Mouse (Mus musculus): ENCODE measurements around the gene Itprip.
A peak's percentile ranks its signal among the peaks of the same experiment; 100 is the strongest.

Gene Itprip

DNA sequence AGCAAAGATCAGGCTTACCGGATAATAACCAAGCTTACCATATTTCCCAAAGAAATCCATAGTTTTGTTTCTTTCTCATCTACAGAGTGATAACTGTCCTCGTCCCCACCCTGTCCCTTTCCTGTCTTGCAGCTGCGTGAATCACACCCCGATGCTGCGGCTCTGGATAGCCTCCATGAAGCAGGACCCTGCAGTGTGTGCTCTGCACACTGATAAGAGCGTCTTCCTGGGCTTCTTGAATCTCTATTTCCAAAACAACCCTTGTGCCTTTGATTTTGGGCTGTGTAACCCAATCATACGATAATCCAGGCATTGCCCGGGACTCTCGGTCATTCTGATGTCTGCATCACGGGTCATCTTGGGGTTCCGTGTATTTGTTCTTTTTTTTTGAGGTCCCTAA is 33.2 kb downstream of the Itprip start:
- no peak for DNase-seq (ENCODE audit: low read depth, low spot score)

DNA sequence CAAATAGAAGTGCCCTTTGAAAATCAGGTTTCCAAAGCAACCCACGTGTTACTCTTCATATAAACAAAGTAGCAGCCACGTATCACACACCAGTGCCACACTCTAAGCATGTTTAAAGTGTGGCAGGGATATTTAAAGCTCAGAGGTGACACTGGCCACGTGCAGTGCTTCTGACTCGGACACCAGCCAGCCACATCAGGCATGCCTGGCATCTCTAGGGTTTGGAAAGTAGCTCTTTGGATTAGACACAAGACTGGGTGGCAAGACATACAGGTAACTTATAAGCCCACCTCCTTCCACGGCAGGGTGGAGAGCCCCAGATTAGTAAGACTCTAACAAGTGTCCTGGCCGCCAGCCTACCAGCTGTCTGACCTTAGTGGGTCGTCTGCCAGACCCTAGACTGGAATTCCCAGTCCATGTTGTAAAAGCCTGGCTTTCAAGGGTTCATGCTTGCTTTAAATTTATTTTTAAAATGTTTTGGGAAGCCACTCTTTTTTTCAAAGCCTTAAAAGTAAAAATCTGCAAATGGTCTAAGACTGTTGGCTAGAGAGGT is 33.8 kb downstream of the Itprip start:
- DNase-seq (ENCODE audit: low read depth, low spot score): no peak

DNA sequence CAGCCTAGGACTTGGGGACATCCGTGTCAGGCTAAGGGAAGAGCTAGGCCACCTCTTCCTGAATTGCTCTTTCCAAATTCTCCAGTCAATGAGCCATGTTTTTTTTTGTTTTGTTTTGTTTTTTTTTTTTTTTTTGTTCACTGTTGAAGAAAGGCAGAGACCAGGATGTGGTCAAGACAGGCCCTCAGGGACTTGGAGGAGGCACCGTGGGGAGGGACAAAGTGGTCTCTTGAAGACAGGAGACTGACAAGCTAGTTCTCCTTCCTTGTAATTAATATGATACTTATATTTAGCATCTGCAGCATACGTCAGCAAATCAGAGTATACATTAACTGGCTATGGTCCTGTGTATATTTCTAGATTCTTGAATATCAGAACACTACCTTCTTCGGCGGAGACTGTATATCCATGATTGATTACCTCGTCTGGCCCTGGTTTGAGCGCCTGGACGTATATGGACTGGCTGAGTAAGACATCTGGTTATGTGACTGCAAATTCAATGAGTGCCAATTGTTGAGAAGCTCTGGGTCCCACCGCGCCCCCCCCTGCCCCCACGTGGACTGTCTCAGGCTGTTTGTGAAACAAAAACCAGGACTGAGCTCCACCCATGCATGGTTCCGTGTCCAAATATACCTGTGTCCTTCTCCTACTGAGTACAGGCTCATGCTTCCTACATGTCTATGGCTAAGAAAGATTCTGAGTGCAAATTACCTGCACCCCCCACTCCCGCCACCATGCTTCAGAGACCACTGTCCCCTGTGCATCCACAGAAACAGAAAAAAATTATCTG is 34.6 kb downstream of the Itprip start:
- DNase-seq (ENCODE audit: low read depth, low spot score): no peak

DNA sequence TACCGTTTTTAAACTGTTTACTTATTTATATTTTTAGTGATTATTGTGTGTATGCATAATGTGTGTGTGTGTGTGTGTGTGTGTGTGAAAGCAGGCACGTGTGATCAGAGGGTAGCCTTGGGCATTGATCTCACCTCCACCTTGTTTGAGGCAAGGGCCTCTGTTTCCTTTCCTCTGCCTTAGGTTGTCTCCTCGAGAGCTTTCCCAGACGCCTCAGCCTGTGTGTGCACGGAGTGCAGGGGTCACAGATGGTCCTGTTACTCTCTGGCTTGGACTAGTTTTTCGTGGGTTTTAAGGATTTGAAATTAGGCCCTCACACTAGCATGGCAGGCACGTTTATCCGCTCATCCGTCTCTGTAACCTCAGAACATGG is 36.2 kb downstream of the Itprip start:
- DNase-seq (ENCODE audit: low read depth, low spot score): no peak

DNA sequence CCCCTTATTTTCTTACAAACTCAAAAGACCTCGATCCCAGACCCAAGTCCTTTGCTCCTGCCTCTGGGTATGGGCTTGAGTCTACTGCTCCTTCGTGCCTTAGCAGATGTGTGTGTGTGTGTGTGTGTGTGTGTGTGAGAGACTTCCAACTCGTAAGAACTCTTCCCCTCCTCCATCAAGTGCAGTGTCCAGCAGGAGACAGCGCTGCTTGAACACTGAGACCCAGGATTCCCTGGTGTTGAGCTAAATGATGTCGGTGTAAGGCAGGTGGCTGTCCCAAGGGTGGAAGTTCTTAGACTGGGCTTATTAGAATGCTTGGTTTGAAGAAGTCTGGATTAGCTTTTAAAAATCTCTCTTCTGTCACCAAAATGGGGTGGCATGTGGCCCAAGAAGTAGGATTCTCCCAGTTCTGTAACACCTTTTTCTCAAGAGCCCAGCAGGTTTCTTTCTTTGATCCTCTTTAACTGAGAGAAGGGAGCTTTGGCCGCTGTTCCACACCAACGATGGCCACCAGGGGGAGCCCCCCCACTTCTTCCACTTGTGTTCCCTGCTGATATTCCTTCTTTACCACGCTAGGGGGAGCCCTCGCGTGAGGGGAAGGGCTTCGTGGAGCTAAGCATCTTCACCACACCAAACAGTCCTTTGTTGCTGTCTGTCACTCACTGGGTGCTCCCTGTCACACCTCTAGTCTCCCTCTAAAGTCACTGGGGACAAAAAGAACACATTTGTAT is 36.8 kb downstream of the Itprip start:
- DNase-seq (ENCODE audit: low read depth, low spot score): peak; percentile 91

DNA sequence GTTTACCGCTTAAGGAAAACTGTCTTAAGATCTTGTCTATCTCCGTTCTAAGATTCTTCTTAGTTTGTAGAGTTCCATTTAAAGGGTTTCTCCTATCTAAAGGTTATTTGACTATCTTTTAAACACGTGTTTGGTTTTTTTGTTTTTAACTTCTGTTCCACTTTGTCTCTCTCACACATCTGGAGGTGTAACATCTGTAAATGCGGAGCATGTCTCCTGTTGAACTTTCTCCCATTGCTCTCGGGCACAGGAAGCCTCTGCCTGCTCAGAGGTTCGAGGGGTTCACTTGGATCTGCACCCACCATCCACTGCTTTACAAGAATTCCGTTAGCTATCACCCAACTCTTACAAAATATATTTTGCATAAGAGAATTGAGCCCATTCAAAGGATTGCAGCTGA is 37.6 kb downstream of the Itprip start:
- DNase-seq (ENCODE audit: low read depth, low spot score): no peak

DNA sequence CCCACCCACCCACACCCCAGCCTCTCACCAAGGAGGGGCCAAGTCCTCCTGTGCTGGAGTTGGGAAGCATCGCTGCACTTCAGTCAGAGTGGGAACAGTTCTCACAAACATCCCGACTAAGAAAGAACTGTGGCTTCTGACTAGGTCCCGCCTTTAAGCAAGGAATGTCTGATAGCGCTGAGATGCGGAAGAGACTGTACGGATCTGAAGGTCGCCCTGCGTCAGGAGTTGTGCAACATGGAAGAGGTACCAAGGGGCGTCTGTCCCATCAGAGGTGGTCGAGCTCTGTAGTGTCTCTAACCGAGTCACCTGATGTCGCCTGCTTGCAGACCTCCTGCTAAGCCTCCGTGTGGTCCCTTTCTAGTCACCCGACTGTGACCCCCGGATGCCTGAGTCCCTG is 42.8 kb downstream of the Itprip start:
- no peak for DNase-seq (ENCODE audit: low read depth, low spot score)

DNA sequence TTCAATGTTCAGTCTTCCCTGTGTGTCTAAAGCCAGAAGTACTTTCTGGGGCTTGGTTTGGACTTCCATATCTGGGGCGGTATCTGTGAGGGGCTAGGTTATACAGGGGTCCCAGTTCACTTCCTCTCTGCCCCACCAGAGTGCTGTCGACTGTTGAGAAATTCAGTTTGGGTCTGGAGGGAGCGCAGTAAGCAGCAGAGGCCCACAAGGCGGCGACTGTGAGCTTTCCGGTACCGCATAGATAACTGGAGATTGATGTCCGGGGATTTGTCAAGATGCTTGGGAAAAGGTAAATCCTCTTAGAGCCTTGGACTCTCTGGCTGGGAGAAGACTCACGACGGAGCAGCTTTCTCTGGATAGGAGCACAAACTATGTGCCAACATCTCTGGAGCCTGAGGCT is 47.6 kb downstream of the Itprip start:
- no peak for DNase-seq (ENCODE audit: low read depth, low spot score)

DNA sequence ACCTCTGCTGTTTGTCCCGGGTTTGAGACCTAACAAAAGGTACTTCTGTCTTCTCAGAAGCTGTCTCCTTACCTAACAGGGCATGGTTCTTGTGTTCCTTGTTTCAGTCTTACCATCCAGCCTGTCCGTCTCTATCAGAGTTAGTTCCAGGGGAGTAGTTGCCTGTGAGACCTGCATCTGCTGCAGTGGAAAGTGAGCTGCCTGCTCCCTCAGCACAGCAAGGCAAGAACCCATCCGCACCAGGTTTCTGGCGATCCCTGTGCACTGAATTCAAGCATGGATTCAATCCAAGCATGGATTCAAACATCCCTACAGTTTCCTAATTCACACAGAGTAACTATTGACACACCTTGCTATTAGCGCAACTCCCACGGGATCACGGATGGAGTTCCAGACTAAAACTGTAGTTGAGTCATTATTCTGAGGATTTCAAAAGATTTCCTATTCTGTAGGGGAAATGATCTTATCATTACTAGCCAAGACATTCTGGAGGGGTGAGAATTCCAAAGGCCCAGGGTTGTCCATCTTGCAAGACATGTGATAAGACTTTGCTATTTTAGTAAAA is 48.9 kb downstream of the Itprip start:
- no peak for DNase-seq (ENCODE audit: low read depth, low spot score)

DNA sequence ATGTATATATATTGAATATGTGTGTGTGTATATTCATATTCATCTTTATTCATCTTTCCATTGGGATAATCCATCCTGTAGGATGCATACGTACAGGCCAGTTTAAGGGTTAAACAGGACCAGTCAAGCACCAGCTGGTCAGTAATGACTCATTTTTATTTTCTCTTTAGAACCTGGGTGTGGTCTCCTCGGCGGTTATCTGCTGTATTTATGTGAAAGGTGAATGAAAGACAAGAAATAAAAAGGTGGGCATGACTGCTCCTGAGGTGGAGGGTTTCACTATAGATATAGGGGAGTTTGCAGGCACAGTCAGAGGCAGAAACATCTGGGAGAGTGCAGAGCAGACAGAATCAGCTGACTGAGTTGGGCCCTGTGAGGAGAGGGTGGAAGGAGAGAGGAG is 49.6 kb downstream of the Itprip start:
- no peak for DNase-seq (ENCODE audit: low read depth, low spot score)

DNA sequence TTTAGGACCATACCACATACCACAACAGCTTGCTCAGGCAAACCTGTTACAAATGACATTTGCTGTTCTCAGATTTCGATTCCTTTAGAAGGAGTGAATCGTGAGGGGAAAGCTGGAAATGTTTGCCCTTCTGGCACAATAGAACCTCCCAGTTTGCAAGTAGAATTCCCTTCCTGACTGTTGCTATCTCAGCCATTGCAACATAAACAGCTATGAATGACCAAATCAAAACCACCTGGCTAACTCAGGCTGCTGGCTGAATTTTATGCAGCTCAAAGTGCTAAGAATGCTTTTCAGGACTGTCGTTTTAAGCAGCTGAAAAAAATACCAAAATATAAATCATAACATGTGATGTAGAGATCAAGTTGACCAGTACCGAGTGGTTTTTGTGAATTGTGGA is 50.1 kb downstream of the Itprip start:
- no peak for DNase-seq (ENCODE audit: low read depth, low spot score)

DNA sequence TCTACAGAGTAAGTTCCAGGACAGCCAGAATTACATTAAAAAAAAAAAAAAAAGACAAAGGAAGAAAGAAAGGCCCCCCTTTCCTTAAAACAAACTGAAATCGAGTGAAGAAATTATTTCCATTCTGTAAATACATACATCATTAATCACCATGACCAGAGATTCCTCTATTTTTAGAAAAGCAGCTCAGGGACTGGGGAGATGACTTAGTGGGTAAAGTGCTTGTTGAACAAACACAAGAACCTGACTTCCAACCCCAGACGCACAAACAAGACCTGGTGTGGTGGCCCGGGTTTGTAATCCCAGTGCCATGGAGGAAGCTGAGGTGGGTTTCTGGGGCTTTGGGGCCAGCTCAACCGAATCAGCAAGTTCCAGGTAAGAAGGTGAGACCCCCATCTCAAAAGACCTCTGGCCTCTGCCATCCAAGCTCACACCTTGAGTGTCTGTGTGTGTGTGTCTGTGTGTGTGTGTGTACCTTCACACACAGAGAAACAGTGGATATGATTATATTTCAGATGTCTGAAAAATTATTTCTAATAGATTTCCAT is 51.4 kb downstream of the Itprip start:
- no peak for DNase-seq (ENCODE audit: low read depth, low spot score)

DNA sequence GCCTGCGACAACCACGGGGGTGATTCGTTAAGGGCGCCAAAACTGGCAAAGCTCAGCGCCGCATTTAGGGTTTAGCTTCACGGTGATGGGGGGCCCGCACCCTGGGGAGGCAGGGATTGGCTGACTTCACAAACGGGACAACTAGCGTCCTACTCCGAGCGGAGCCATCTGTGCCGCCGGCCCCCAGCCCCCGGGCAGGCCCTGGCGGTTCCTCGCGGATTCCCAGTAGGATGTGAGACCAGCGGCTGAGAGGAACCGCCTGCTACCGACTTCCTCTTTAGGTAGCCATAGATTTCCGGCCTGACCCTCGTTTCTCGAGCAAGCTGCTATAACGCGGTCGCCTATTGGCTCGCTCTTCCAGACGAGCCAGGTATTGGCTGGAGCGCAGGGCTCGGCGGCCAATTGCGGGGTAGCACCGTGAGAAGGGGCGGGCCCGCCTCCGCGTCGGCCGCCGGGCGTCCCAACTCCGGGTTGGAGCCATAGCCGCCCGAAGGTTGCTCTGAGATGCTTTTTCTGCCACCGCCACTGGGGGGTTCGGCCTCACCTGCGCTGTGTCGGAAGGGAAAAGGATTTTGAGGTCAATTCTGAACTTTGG is 53.6 kb downstream of the Itprip start, which contains the start of gene Gsto2:
TSS of gene Gsto2 (plus strand) at position 182 of the 595 bp plus-strand sequence.
- DNase-seq (ENCODE audit: low read depth, low spot score): peak; percentile 97

DNA sequence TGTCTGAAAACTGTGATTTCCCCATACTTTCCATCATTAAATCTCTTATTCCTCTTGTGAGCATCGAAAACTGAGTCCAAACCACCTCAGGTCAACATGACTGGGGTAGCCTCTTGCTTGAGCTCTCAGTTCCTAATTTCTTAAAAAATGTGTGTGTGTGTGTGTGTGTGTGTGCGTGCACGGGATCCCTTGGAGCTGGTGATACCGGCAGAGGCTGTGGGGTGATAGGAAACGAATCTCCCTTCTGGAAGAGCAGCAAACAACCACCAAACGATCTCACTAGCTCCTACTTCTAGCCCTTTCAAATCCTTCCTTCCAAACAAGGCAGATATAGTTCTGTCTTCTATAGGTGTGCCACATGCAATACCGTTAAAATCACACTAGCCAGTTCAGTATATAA is 54.4 kb downstream of the Itprip start:
- no peak for DNase-seq (ENCODE audit: low read depth, low spot score)

DNA sequence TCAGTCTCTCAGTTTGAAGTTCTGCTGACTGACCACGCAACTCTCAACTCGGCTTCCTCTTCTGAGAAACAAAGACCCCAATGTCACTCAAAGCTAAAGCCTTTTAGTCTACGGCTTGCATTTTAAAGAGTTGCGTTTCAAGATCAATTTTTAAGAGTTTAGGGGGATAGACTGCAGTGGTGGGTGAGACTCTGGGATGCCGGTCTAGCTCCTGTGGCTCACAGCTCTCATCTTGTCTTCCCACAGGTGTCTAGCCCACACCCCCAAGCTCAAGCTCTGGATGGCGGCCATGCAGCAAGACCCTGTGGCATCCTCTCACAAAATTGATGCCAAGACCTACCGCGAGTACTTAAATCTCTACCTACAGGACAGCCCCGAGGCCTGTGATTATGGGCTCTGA is 55.0 kb downstream of the Itprip start:
- DNase-seq (ENCODE audit: low read depth, low spot score): no peak

DNA sequence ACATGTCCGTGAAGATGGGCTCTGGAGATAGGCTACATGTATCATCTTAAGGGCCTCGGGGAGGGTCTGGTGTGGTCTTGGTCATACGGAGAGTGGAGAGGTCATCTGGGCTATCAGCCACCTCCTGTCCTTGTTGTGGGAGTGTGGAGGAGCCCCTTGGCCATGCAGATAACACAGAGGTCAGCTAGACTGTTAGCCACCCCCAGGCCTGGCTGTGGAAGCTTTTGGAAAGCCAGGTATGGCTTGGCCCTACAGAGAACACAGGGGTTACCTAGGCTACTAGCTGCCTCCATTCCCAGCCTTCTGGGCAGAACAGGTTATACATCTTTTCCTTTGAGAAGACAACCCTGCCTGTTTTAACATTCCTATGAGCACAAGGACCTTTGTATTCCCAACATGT is 56.5 kb downstream of the Itprip start:
- no peak for DNase-seq (ENCODE audit: low read depth, low spot score)

DNA sequence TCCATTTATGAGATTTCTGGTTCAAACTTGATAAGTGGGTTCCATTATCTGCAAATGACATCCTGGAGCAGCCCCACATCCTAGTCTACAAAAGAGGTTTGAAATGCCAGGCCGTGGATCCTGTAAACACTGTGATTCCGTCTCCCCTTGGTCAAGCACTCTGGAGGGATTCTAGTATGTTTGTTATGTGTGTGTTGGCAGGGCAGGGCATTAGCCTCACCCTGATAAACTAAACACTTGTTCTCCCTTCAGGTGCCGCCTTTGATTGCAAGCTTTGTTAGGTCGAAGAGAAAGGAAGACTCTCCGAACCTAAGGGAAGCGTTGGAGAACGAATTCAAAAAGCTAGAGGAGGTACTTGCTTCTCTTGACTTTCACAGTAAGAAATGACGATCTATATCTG is 59.9 kb downstream of the Itprip start:
- DNase-seq (ENCODE audit: low read depth, low spot score): no peak

DNA sequence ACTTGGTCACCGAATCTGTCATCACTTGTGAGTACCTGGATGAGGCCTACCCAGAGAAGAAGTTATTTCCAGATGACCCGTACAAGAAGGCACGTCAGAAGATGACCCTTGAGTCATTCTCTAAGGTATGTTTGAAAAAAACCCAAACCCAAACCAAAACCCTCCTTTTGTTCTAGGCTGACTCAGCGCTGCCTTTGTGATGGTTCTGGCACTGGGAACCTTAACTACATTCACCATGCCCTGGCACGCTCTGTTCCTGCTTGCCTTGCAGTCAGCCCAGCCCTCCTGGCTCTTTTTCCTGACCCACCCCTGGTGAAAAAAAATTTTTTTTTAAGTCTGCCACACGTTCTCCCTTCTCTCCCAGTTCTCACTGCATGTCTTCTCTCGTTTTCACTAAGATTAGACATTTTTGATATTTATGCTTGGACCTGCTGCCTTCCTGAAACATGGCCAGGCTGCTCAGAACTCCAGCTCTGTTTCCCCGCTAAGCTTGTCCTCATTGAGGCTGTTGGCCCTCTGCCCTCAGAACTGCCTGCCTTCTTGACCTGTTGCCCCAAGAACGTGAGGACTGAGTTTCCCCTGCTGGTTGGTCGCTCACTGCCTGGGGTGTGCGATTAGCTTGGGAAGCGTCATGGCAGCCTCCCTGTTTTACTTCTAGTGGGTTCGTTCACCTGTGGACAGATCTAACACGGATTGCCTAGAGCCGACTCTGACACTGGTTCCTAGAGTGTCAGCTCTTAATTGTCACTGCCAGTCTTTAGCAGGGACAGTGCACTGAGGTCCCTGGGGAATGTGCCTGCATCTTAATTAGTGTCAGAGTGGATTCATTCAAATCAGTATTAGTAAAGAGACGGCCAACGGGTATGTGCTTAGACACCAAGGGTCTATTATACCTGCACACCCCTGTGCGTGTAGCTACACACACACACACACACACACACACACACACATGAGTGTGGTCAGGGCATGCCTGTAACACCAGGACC is 60.8 kb downstream of the Itprip start:
- DNase-seq (ENCODE audit: low read depth, low spot score): no peak

DNA sequence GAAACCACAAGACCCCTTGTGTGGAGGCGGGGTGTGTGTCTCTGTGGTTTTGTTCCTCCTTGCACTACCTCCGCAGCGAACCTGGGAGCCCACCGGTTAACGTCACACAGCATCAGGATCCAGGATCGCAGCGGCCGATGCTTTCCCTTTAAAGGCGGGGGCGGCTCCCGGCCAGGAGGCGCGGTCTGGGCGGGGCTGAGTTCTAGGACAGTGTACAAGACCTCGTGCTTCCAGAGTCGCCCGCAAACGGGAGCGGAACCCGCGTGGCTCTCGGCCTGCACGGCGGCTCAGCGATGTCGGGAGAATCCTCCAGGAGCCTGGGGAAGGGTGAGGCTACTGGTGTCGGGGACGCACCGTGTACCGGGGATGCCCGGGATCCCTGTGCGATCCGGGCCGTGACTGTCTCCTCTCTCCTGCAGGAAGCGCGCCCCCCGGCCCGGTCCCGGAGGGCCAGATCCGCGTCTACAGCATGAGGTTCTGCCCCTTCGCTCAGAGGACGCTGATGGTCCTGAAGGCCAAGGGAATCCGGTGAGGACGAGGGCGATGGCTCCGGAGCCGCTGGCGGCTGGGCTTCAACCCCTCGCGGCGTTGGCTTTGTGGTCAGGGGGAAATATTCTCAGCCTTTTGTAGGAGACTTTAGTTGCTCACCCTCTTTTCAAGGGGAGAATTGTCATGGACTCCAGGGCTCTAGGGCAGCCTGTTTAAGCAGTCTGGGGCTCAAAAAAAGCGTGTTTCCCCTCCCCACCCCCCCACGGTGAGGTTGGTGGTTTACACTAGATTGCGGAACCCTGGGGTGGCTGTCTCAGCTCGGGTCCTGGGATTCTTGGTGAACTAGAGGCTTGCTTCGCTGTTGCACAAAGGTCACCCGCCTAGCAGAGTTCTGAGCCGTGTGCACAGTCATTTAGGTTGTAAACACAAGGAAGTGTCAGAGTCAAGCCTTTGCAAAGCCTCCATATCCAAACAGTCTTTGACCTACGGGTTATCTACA is 64.0 kb downstream of the Itprip start, which contains the start of gene Gsto1:
TSS of gene Gsto1 (plus strand) at position 175 of the 988 bp plus-strand sequence.
- peak; percentile 72 for DNase-seq (ENCODE audit: low read depth, low spot score)

Data from CD4-positive helper T cell, adult 2 months (primary cell).